Mouse (Mus musculus) neutrophil, adult 5-6 weeks (primary cell): ENCODE measurements around the gene Olfr1322. TPM values are rescaled to one million over a fixed set of nuclear protein-coding genes. Genes with fewer than 3 reads are reported as not detected.

Experiments used
- ATAC-seq: fragments of 151-379, 151-347 bp; 2 replicates; pipeline ENCODE4 v1.8.0; 2017; ENCODE audit warnings: mild to moderate bottlenecking, moderate TSS enrichment; ENCODE audit not compliant: insufficient number of reproducible peaks, poor library complexity, low FRiP score, severe bottlenecking; ENCODE audit errors: extremely low read depth
- total RNA-seq: library from RNA; stranded (forward); fragments of 200-1000 nt; gene quantifications from 2 replicates; pipeline ENCODE4 v1.2.3, GENCODE M21; 2017

The Olfr1322 gene
- not detected in 2 replicates for total RNA-seq

DNA sequence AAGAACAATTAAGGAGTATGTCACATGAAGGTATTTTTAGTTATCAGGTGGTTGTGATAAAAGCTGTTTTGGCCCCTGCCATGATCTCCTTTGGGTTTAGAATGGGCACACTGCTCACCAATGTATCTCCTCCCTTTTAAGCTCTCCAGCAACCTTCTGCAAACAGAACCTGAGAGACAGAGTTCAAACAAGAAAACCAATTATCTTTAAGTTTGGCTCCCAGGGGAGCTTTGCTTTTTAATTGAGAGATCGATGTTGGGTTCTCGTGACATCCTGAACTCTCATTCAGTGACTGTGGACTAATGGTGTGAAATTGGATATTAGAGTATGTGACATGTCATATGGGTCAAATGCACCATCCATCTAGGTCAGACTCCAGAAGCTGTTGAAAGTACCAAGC, at the start of gene Olfr1322:
Gene Olfr1322 (minus strand): TSS at position 101 of the 400 bp plus-strand sequence.
- ATAC-seq, result no peak

DNA sequence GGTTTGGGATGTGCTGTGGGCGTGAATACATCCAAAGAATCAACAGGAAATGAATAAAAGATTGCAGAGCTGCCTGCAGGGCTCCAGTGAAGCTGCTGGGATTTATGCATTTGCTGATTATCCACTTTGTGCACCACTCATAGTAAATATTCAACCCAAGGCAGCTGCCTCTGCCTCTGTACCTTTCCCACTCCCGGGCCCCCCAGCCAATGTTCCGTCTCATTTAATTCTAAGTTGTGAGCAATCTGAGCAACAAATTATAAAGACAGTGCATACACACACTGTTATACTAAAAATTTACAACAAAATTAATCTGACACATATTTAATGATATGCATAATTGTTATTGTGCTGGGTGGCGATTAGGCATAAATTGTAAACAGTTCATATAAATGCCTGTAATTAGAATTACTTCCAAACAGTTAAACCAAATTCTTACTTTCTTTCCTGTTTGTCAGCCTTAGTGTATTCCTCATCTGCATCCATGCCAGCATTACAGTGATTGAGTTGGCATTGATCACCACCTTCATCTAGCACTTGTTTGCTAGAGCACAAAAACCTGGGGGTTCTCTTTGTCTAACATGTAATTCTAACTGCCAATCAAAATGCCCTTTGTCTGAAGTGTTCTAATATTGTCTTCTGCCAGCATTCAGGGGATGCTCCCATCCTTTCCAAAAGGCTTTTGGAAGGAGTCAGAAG, 13.5 kb downstream of the Olfr1322 start:
- ATAC-seq, result no peak

Other genes starting within 250 kb of the Olfr1322 start
- gene Olfr1320, start 219.2 kb downstream of the Olfr1322 start, total RNA-seq, result not detected in 2 replicates
- 0.35 TPM in 1 of 2 replicates, not detected in the other for gene Olfr1321, start 156.4 kb downstream of the Olfr1322 start, total RNA-seq
- not detected in 2 replicates for gene Igsf1, start 93.7 kb downstream of the Olfr1322 start, total RNA-seq
- gene Olfr1323, start 127.9 kb upstream of the Olfr1322 start, total RNA-seq, result not detected in 2 replicates